ENCODE assay signal across 10 mouse cellular contexts in the genomic region with DNA sequence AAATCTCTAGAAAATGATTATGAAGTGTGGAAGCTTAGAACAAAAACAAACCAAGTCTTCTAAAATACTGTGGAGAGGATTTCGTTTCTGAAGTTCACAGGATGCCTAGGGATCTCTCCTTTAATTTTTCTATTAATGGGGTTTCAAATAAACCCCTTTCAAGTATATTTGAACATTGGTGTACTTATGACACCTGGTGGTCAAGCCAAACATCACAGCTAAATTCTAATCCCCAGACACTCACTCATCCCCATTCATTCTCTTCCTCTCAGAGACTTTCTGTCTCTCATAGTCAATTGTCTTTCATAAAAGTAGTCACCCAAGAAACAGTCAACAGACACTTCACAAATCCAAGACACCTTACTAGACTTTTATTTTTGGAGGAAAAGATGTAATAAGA. TPM values are rescaled to one million over a fixed set of nuclear protein-coding genes. Genes with fewer than 3 reads are reported as not detected.
DNase-seq lines count a peak whose midpoint lies in the region; ATAC-seq lines count a peak whose summit lies in the region.
"Had no signal": no experiment of that assay in that cellular context is flagged by ENCODE, and none has a peak within 500 bp of the region (broad histone marks: within the 10 kb centered on the region; RNA-seq: fewer than 3 reads in every experiment).

No protein-coding gene starts in this region.

- peak; percentile 2 to 4 for DNase-seq in adrenal gland, postnatal 36 days
- DNase-seq in adrenal gland, adult 2 months = no peak
- DNase-seq in kidney, postnatal 14 days = peak; percentile 9
- peak; percentile 65 for DNase-seq in CD4-positive, CD25-positive, alpha-beta regulatory T cell, adult 2 months (ENCODE audit: low read depth, low spot score)
- DNase-seq in urinary bladder, adult 2 months (ENCODE audit: low spot score) = no peak
- no peak for DNase-seq in frontal cortex, postnatal 10 days (ENCODE audit: low spot score in 2 of 2)

- H3K27ac ChIP-seq in kidney, embryonic 16.5 days (ENCODE audit: low read length) = no peak overlapping the region
- H3K27ac ChIP-seq: embryonic facial prominence, embryonic 12.5 days; macrophage had no signal

- no peak overlapping the region for H3K4me2 ChIP-seq in kidney, embryonic 16.5 days (replicated peaks; ENCODE audit: low read depth, low read length)
- H3K4me2 ChIP-seq: embryonic facial prominence, embryonic 12.5 days had no signal

- WGBS in kidney, embryonic 16.5 days = 14% methylated on average over 1 of the region's 1 CpGs

- no peak overlapping the region for H3K9ac ChIP-seq in kidney, embryonic 16.5 days (replicated peaks; ENCODE audit: low read length)
- H3K9ac ChIP-seq: embryonic facial prominence, embryonic 12.5 days had no signal

- H3K36me3 ChIP-seq in kidney, embryonic 16.5 days (ENCODE audit: insufficient read depth, low read length) = no peaks in the 10 kb centered on the region
- H3K36me3 ChIP-seq: embryonic facial prominence, embryonic 12.5 days had no signal

- H3K4me1 ChIP-seq in kidney, embryonic 16.5 days (ENCODE audit: insufficient read depth, low read length) = no peaks in the 10 kb centered on the region
- H3K4me1 ChIP-seq: embryonic facial prominence, embryonic 12.5 days had no signal

- H3K27me3 ChIP-seq in kidney, embryonic 16.5 days (ENCODE audit: insufficient read depth, low read length) = no peaks in the 10 kb centered on the region
- H3K27me3 ChIP-seq: embryonic facial prominence, embryonic 12.5 days had no signal

- no peak for ATAC-seq in kidney, embryonic 16.5 days (ENCODE audit: low FRiP score, low TSS enrichment)
- peak; percentile 91 for ATAC-seq in inflammation-experienced regulatory T-cells, adult 6 months

- no peaks in the 10 kb centered on the region for H3K9me3 ChIP-seq in kidney, embryonic 16.5 days (ENCODE audit: low read length)
- H3K9me3 ChIP-seq: embryonic facial prominence, embryonic 12.5 days had no signal

- H3K4me3 ChIP-seq in kidney, embryonic 16.5 days (ENCODE audit: low read length) = no peak overlapping the region
- H3K4me3 ChIP-seq: embryonic facial prominence, embryonic 12.5 days had no signal

RNA-seq across cellular contexts. Expression of gene P2ry10b, which starts 19.6 kb away (rescaled TPM):
- total RNA-seq in adrenal gland, postnatal 36 days (2021) = 1 to 10 TPM; 1.4 to 1.9 TPM
- 1 to 10 TPM in 1 of 2 experiments, under 1 TPM in 1; 0.92 to 1.8 TPM for total RNA-seq in adrenal gland, adult 2 months (2021)
- polyA plus RNA-seq in adrenal gland, adult 2 months (2012; rRNA removed) = 1.7 and 1.9 TPM in 2 replicates
- polyA plus RNA-seq in kidney, embryonic 16.5 days (2015; fragmentation: Nextera tagmentation; extraction: Ambion mirVana) = 0.80 and 0.82 TPM in 2 replicates
- 10 to 100 TPM in 1 of 3 experiments, 1 to 10 TPM in 2; 5.1 to 10.1 (median 8.5) TPM for polyA plus RNA-seq in inflammation-experienced regulatory T-cells, adult 6 months (2017; shearing (Covaris generic))
- 0.50 and 0.53 TPM in 2 replicates for polyA plus RNA-seq in urinary bladder, adult 2 months (2012; rRNA removed)

Comparison
In these comparisons a context has a peak if more than half of its experiments do, and no peak if none do; other contexts are left out.
1. DNase-seq: peak in adrenal gland, postnatal 36 days (2 of 2), kidney, postnatal 14 days (single experiment) and CD4-positive, CD25-positive, alpha-beta regulatory T cell, adult 2 months (single experiment); none in adrenal gland, adult 2 months (single experiment), urinary bladder, adult 2 months (single experiment) and frontal cortex, postnatal 10 days (0 of 2).